Mouse (Mus musculus) small intestine, adult 10 weeks (tissue): ENCODE measurements around the gene Rmdn3. TPM values are rescaled to one million over a fixed set of nuclear protein-coding genes. Genes with fewer than 3 reads are reported as not detected.

Source experiments
- polyA plus RNA-seq: library from polyadenylated mRNA; stranded (reverse); fragments of 350-450 nt; fragmentation: Illumina TruSeq; extraction: RNeasy Lipid Tissue Mini Kit (QIAGEN cat#74804); gene quantifications from one replicate; pipeline ENCODE4 v1.2.3, GENCODE M21; 2014; ENCODE audit warnings: low replicate concordance

Gene Rmdn3
- 154 TPM for polyA plus RNA-seq

GRCm38 (mm10) chr2:119156681-119157572, at the start of gene Rmdn3:
Gene Rmdn3 (minus strand): TSS chr2:119157034.

GRCm38 (mm10) chr2:119173991-119174651, 17.3 kb upstream of the Rmdn3 start, which contains the start of gene Gm14137:
Gene Gm14137 (plus strand): TSS chr2:119174509.

GRCm38 (mm10) chr2:119166901-119167865, 10.3 kb upstream of the Rmdn3 start, which contains the start of gene Gchfr:
Gene Gchfr (plus strand): TSS chr2:119167773.

GRCm38 (mm10) chr2:119112438-119113112, 44.3 kb downstream of the Rmdn3 start, which contains the start of gene Rad51:
Gene Rad51 (plus strand): TSS chr2:119112793.

Other genes starting within 250 kb of the Rmdn3 start
- 0.59 TPM for gene Chst14, start 230.5 kb downstream of the Rmdn3 start, polyA plus RNA-seq
- 22.2 TPM for gene Ccdc32, start 127.6 kb downstream of the Rmdn3 start, polyA plus RNA-seq
- 1.7 TPM for gene Rpusd2, start 122.2 kb downstream of the Rmdn3 start, polyA plus RNA-seq
- gene Knl1, start 109.9 kb downstream of the Rmdn3 start, polyA plus RNA-seq, result 14.3 TPM
- 14.0 TPM for gene Rad51, start 44.2 kb downstream of the Rmdn3 start, polyA plus RNA-seq
- gene Gchfr, start 10.7 kb upstream of the Rmdn3 start, polyA plus RNA-seq, result not detected
- gene Gm14137, start 17.5 kb upstream of the Rmdn3 start, polyA plus RNA-seq, result not detected
- gene Zfyve19, start 51.6 kb upstream of the Rmdn3 start, polyA plus RNA-seq, result 2.9 TPM
- gene Dnajc17, start 51.8 kb upstream of the Rmdn3 start, polyA plus RNA-seq, result not detected
- gene Ppp1r14d, start 72.9 kb upstream of the Rmdn3 start, polyA plus RNA-seq, result 40.4 TPM
- 24.6 TPM for gene Spint1, start 80.3 kb upstream of the Rmdn3 start, polyA plus RNA-seq
- not detected for gene Rhov, start 114.2 kb upstream of the Rmdn3 start, polyA plus RNA-seq
- gene Vps18, start 131.7 kb upstream of the Rmdn3 start, polyA plus RNA-seq, result 0.26 TPM
- gene Dll4, start 168.8 kb upstream of the Rmdn3 start, polyA plus RNA-seq, result 0.30 TPM
- gene Chac1, start 194.2 kb upstream of the Rmdn3 start, polyA plus RNA-seq, result not detected